Mouse (Mus musculus) G1E (cell line): ENCODE data around the gene Fam136a. TPM values are rescaled to one million over a fixed set of nuclear protein-coding genes. Genes with fewer than 3 reads are reported as not detected.
"Not testable (repeated sequence)": the region's sequence is repeated elsewhere in the genome, so short reads cannot be mapped to it uniquely, and the experiment has no call there.

ENCODE experiments used
- ATAC-seq: 2 replicates; pipeline ENCODE4 v1.8.0; 2016; ENCODE audit warnings: mild to moderate bottlenecking; ENCODE audit not compliant: insufficient number of reproducible peaks, poor library complexity, low FRiP score, severe bottlenecking; ENCODE audit errors: extremely low read depth
- DNase-seq: peaks from one replicate; pipeline ENCODE4 v3.0.0; 2012; ENCODE audit warnings: low spot score
- H3K27me3 ChIP-seq: 2 replicates; pipeline ENCODE4 v1.6.1; 2012; ENCODE audit warnings: mild to moderate bottlenecking, low read length, inconsistent platforms; ENCODE audit not compliant: insufficient read depth
- H3K36me3 ChIP-seq: replicated peaks from 2 replicates; pipeline ENCODE3; 2012; ENCODE audit warnings: mild to moderate bottlenecking, inconsistent platforms
- H3K4me1 ChIP-seq: 2 replicates; pipeline ENCODE4 v1.6.1; 2012; ENCODE audit warnings: low read depth, low read length, inconsistent platforms, mixed read lengths; ENCODE audit not compliant: insufficient read depth
- H3K4me3 ChIP-seq: 2 replicates; pipeline ENCODE4 v1.5.1; 2012; ENCODE audit warnings: low read depth, mild to moderate bottlenecking, inconsistent platforms, low read length, moderate library complexity, mixed read lengths
- H3K9me3 ChIP-seq: replicated peaks from 2 replicates; pipeline ENCODE4 v1.6.1; 2012; ENCODE audit warnings: inconsistent platforms
- CTCF ChIP-seq: IDR thresholded peaks from 2 replicates; pipeline ENCODE4 v1.5.1; 2012; ENCODE audit warnings: low read depth, low read length, inconsistent platforms, mixed read lengths
- GATA1 ChIP-seq: IDR thresholded peaks from 2 replicates; pipeline ENCODE4 v1.6.1; 2012; ENCODE audit warnings: borderline replicate concordance, low read length, inconsistent platforms, mixed read lengths
- GATA2 ChIP-seq: IDR thresholded peaks from 2 replicates; pipeline ENCODE4 v1.6.1; 2012; ENCODE audit warnings: low read depth, low read length, inconsistent platforms, borderline replicate concordance
- POLR2AphosphoS5 ChIP-seq: IDR thresholded peaks from 2 replicates; pipeline ENCODE4 v1.6.1; 2012; ENCODE audit warnings: low read depth, low read length, inconsistent platforms; ENCODE audit not compliant: insufficient replicate concordance
- TAL1 ChIP-seq: conservative IDR thresholded peaks from 2 replicates; pipeline ENCODE4 v1.6.1; 2012; ENCODE audit warnings: low read depth, low read length, inconsistent platforms, mixed read lengths
- polyA plus RNA-seq: library from polyadenylated mRNA; stranded (reverse); fragments of >175 nt; gene quantifications from 2 replicates; pipeline ENCODE4 v1.2.3, GENCODE M21; 2012
- total RNA-seq, 2 experiments: library from RNA; stranded (forward) in 1 of 2; stranded (reverse) in 1 of 2; fragments of 200-1000 nt in 1 of 2; fragments of >200 nt in 1 of 2; fragmentation: Nextera tagmentation in 1 of 2; gene quantifications; 2 replicates each; pipeline ENCODE4 v1.2.3; 2014 to 2017

Gene Fam136a
- total and polyA plus RNA-seq, 3 experiments, result 39.5 to 121 (median 73.4) TPM

GRCm38 (mm10) chr6:86371340-86371911, 6.0 kb downstream of the Fam136a start:
- H3K27me3 ChIP-seq, result no peaks in the 10 kb centered on the region
- DNase-seq (peak; percentile 91), ATAC-seq (peak; percentile 87)
- no peaks in the 10 kb centered on the region for H3K9me3 ChIP-seq
- peak; percentile 77; the same call in 1 of the 2 replicates for TF ChIP-seq POLR2AphosphoS5
- TF ChIP-seq GATA1, result no peak
- TF ChIP-seq GATA2, result no peak
- no peak for TF ChIP-seq TAL1
- TF ChIP-seq CTCF, result no peak
- peak overlapping the region; percentile 96 for H3K4me3 ChIP-seq
- H3K4me1 ChIP-seq, result peaks cover 52% of the 10 kb centered on the region
- peaks cover 59% of the 10 kb centered on the region for H3K36me3 ChIP-seq

GRCm38 (mm10) chr6:86371950-86372516, 6.6 kb downstream of the Fam136a start:
- DNase-seq (no peak), ATAC-seq (no peak)
- Histone ChIP-seq H3K4me3 (peak overlapping the region; percentile 96), H3K36me3 (peaks cover 61% of the 10 kb centered on the region), H3K9me3 (no peaks in the 10 kb centered on the region), H3K27me3 (no peaks in the 10 kb centered on the region), H3K4me1 (peaks cover 46% of the 10 kb centered on the region)
- TF ChIP-seq CTCF (no peak), GATA1 (no peak), TAL1 (no peak), GATA2 (no peak), POLR2AphosphoS5 (no peak)

GRCm38 (mm10) chr6:86373556-86373955, 8.1 kb downstream of the Fam136a start:
- H3K36me3 ChIP-seq, result peaks cover 63% of the 10 kb centered on the region
- no peaks in the 10 kb centered on the region for H3K27me3 ChIP-seq

GRCm38 (mm10) chr6:86378341-86378740, 12.9 kb downstream of the Fam136a start:
- DNase-seq (no peak), ATAC-seq (no peak)
- no peaks in the 10 kb centered on the region for H3K27me3 ChIP-seq
- H3K9me3 ChIP-seq, result no peaks in the 10 kb centered on the region
- H3K4me3 ChIP-seq, result no peak overlapping the region
- peaks cover 16% of the 10 kb centered on the region for H3K4me1 ChIP-seq
- H3K36me3 ChIP-seq, result peaks cover 73% of the 10 kb centered on the region
- TF ChIP-seq POLR2AphosphoS5 (no peak), GATA1 (no peak), TAL1 (no peak), CTCF (no peak), GATA2 (no peak)

More at GRCm38 (mm10) chr6:86373556-86373955, 8.1 kb downstream of the Fam136a start:
- DNase-seq (no peak), ATAC-seq (no peak)
- H3K9me3 ChIP-seq, result no peaks in the 10 kb centered on the region
- TF ChIP-seq POLR2AphosphoS5 (no peak), GATA2 (no peak), CTCF (no peak), TAL1 (no peak), GATA1 (no peak)
- H3K4me3 ChIP-seq, result peak overlapping the region; percentile 21; the same call in 1 of the 2 replicates
- peaks cover 35% of the 10 kb centered on the region for H3K4me1 ChIP-seq

GRCm38 (mm10) chr6:86380112-86380511, 14.7 kb downstream of the Fam136a start:
- ATAC-seq, DNase-seq, H3K27me3 ChIP-seq, H3K4me3 ChIP-seq, H3K9me3 ChIP-seq: not testable (repeated sequence)
- peaks cover 19% of the 10 kb centered on the region for H3K4me1 ChIP-seq
- H3K36me3 ChIP-seq, result peaks cover 61% of the 10 kb centered on the region

- peaks cover 30% of the 10 kb centered on the region for H3K4me1 ChIP-seq
- no peak overlapping the region for H3K4me3 ChIP-seq
- ATAC-seq, result no peak
- TF ChIP-seq GATA2 (no peak), POLR2AphosphoS5 (no peak), TAL1 (no peak), CTCF (no peak), GATA1 (no peak)
- no peak for DNase-seq
- H3K9me3 ChIP-seq, result no peaks in the 10 kb centered on the region
- peaks cover 60% of the 10 kb centered on the region for H3K36me3 ChIP-seq
- H3K27me3 ChIP-seq, result no peaks in the 10 kb centered on the region
Measured at GRCm38 (mm10) chr6:86382551-86382950, 17.1 kb downstream of the Fam136a start.
